Mouse (Mus musculus) kidney, postnatal 36 days (tissue): Measurements from ENCODE around the gene Slc9a3r2.

Source experiments
- DNase-seq, 2 experiments: peaks; one replicate each; pipeline ENCODE4 v3.0.0; 2021 to 2022; ENCODE audit warnings: mixed read lengths in 2 of 2

Gene Slc9a3r2

GRCm38 (mm10) chr17:24635694-24636093 is 14.4 kb downstream of the Slc9a3r2 start:
- DNase-seq = peak in 1 of 2 experiments; percentile 48

DNA sequence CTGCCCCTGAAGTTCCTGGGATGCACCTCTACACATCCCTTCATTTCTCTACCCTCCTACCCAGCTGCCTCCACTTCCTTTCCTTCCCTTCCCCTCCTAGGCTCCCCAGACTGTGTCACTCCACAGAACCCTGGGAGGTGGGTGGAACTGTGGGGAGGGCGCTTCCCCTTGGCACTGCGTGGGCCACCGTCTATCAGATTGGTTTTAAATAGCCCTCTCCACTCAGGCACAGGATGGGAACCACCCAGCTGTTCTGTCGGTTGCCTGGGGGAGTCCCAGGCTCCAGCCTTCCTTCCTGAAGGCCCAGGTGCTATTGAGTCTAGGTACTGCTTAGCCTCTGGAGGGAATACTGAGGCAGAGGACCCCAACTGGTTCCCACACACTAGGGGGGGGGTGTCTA is 15.1 kb downstream of the Slc9a3r2 start:
- peak; percentile 60 to 74 for DNase-seq

DNA sequence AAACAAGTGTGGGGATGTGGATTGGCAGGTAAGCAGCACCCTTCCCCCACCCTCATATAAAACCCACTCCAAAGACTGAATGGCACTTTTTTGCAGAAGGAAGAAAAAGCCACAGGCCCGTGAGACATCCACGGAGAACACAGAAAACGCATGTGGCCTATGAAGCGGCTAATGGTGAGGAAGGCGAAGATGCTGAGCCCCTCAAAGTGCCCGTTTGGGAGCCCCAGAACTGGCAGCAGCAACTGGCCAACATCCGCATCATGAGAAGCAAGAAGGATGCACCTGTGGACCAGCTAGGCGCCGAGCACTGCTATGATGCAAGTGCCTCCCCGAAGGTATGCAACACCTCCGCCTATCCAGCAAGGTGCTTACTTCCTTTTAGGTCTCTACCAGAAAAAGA is 16.3 kb downstream of the Slc9a3r2 start:
- no peak for DNase-seq

GRCm38 (mm10) chr17:24632813-24633449 is 17.2 kb downstream of the Slc9a3r2 start:
- peak; percentile 79 for DNase-seq

DNA sequence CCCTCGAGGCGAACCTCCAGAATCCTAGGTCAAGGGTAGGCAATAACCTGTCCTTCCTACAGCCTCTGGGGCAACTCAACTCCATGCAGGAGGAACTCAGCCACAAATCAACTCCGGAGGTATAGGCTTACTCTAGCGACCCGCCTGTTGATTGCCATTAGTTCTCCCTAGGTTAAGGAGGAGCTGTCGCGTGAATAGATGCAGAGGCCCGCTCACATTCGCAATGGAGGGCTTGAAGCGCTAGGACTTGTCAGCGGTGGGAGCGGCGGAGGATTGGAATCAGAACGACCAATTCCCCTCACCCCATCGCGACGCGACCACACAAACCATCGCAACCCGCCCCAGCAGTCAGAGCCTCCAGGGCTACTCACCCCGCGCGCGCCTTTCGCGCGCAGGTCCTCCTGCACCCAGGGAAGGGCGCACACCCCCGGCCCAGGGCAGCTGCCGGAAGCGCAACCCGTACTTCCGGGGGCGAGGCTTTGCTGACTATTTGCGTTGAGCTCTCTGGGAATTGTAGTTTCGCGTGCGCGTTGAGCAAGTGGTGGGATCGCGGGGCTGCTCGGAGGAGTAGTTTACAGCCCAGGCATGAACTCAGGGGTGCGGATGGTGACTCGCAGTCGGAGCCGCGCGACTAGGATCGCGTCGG is 17.8 kb downstream of the Slc9a3r2 start, which contains the start of the genes Tsc2 and Nthl1:
Gene Tsc2 (minus strand): TSS at position 464 of the 646 bp plus-strand sequence.
Gene Nthl1 (plus strand): TSS at position 514 of the 646 bp plus-strand sequence.
- peak; percentile 87 to 92 for DNase-seq

DNA sequence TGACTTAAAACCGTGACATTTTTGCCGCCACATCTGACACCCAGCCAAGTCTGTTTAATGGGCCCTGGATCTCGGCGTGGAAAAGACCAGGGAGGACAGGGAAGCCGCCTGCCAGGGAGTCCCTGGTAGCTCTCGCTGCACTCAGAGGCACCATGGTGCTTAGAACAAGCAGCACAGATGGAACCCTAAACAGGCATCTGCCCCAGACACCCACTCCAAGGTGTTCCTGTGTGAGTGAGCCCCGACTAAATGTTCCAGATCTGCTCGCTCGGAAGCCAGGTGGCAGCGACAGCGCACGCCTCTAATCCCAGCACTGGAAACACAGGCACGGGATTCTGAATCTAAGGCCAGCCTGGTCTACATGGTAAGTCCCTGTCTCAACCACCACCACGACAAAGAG is 20.1 kb downstream of the Slc9a3r2 start:
- no peak for DNase-seq

GRCm38 (mm10) chr17:24628646-24629045 is 21.5 kb downstream of the Slc9a3r2 start:
- peak; percentile 65 to 88 for DNase-seq

DNA sequence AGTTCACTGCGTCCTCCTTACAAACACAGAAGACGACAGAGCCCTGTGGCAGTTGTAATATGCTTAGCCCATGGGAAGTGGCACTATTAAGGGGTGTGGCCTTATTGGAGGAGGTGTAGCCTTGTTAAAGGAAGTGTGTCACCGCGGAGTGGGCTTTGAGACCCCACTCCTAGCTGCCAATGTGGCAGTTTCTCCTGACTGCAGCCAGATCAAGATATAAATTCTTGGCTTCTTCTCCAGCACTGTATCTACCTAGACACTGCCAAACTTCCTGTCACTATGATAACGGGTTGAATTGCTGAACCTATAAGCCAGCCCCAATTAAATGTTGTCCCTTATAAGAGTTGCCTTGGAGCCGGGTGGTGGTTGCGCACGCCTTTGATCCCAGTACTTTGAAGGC is 24.7 kb downstream of the Slc9a3r2 start:
- DNase-seq = no peak

DNA sequence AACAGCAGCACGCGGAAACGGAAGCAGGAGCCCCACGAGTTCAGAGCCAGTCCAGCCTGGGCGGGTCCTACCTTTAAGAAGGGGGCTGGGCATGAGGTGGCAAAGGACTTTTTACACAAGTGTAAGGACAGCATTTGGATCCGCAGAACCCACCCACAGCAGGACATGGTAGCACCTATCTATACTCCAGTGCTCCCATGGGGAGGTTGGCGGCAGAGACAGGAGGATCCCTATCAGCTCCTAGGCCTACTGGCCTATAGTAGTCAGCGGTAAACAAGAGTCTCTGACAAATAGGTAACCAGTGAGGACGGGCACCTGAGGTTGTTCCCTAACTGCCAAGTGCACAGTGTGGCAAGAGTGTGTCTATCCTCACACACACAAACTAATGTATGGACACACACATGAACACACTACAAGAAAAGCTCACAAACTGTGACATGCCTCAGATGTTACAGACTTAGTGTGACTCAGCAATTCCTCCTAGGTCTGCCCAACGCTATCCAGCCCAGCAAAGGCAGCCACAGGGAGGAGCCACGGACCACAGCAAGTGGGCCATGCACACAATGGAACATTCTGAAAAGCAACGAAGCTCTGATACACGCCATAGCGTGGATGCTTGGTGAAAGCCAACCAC is 32.4 kb downstream of the Slc9a3r2 start:
- no peak for DNase-seq

GRCm38 (mm10) chr17:24610711-24611110 is 39.4 kb downstream of the Slc9a3r2 start:
- DNase-seq = no peak

- DNase-seq = no peak
Observed at GRCm38 (mm10) chr17:24608874-24609273, 41.3 kb downstream of the Slc9a3r2 start.

DNA sequence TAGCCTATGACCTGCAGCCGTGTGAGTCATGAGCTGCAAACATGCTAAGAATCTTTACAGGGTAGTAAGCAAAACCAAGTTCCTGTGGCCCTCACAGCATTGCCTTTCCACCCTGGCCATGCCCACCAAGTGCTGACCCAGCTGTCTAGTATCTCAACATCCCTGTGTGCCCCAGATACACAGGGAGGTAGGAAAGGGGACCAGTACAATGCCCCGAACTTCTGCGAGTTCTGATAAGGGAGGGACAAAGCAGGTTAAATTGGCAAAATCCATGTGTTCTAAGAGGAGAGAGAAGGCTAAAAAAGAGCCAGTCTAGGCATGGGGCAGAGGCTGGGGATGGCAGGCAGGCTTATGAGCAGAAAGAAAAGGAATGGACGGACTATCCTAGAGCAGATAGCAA is 41.8 kb downstream of the Slc9a3r2 start:
- no peak for DNase-seq

DNA sequence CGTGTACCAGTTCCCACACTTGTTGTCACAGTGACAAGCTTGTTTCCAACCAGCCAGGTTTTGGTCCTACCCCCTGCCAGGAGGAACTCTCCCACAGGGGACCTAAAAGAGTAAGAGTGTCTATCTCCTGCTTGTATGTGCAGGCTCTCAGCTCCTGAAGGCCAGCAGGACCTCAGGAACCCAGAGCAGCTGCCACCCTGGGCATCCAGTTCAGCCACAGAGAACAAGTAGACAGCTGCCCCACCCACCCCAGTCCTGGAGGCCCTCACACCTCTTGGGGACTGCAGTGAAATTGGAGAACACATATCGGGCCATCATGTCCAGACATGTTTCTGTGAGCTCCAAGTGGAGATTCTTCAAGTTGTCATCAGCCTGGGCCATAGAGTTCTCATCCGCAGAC is 45.6 kb downstream of the Slc9a3r2 start:
- DNase-seq = no peak

DNA sequence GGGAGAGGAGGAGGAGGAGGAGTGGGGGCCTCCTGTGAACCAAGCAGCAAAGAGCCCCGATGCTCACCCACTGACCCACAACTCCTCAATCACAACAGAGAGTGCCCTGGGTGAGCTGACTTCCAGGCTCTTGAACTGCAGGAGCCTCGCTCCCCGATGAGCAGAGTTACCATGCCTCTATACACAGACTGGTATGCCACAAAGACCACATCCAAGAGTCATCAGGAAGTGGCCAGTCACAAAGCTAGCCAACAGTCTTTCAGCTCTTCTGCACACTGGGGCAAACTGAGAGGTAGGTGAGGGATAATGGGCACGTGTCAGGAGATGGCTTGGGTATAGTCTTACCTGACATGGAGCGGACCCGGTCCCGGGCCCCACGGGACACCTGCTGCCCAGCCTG is 46.2 kb downstream of the Slc9a3r2 start:
- DNase-seq = no peak

DNA sequence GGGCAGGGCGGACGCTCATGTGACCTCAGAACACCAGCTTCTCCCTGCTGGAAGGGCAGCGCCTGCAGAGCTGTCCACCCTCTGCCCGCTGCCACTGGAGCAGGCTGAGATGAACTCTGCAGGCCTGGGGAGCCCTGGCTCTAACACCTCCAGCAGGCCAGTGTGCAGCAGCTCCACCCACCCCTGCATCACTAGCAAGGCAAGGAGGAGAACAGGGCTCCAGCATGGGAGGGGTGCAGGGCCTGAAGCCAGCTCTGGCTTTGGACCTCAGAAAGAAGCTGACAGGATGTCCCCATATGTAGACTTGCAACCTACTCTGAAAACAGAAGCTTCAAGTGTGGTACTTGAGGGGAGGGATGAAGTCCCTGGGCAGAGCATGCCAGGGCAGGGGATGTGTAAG is 49.6 kb downstream of the Slc9a3r2 start:
- no peak for DNase-seq

GRCm38 (mm10) chr17:24597989-24598388 is 52.1 kb downstream of the Slc9a3r2 start:
- no peak for DNase-seq

DNA sequence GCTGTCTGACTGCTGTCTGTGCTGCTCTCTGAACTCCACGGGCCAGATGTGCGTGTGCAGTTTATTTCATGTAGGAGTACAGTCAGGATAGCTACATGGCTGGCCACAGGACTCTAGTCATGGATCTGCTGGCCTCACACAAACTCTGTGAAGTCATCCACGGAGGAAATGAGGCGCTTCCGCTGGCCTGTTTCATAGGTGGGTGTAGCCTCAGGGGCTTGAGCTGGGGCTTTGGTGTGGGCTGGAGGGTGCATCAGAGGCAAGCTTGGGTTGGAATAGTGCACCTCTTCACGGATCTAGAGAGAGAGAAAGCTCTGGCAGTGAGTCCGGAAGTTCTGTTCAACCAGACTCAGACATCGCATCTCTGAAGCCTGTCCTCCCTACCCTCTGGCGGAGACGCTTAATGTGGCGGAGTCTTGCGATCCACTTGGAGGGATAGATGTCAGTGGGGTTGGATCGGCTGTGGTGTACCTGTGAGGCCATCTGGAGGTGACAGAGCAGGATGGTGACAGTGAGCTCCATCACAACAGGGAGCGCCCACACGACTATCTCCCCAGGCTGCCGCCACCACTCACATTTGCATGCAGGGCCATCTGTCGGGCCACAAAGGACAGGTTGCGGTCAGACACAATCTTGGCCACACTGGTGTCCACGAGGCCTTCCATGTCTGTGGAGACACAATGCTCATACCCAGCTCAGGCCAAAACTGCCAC is 53.5 kb downstream of the Slc9a3r2 start:
- no peak for DNase-seq

GRCm38 (mm10) chr17:24596073-24596466 is 54.1 kb downstream of the Slc9a3r2 start:
- DNase-seq = no peak

DNA sequence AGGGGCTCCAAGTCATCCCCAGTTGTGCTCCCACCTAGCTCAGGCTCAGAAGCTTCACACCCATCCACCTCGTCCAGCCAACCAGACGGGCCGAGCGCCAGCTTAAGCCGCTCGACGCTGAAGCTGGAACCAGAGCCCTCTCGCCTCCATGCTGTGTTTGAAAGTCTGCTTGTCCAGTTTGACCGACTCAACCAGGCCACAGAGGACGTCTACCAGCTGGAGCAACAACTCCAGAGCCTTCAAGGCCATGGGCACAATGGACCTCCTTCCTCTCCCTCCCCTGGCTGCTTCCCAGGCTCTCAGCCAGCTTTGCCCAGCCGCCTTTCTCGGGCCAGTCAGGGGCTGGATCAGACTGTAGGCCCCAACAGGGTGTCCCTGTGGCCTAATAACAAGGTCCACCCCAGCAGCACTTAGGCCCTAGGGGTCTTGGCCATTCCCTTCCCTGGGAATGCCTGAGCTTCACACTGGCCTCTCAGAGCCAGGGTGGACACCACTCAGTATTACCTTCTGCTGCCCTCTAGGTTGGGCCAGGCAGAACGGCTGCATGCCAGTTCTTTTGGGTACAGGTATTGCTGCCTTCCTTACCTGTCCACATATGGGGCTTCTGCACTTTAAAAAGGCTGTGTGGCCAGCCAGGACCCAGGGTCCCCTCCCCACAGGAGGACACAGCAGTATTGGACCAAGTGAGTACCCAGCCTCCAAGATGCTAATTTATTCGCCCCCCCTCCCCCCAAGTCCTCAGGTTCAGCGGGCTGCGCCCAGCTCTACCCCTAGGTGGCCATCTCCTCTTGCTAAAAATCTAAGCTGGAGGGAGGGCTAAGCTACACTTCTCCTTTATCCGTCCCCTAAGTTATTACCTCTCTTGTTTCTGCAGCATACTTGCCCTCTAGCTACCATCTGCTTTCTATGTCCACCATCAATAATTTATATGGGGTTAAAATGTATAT is 54.7 kb downstream of the Slc9a3r2 start:
- peak in 1 of 2 experiments; percentile 18 for DNase-seq

DNA sequence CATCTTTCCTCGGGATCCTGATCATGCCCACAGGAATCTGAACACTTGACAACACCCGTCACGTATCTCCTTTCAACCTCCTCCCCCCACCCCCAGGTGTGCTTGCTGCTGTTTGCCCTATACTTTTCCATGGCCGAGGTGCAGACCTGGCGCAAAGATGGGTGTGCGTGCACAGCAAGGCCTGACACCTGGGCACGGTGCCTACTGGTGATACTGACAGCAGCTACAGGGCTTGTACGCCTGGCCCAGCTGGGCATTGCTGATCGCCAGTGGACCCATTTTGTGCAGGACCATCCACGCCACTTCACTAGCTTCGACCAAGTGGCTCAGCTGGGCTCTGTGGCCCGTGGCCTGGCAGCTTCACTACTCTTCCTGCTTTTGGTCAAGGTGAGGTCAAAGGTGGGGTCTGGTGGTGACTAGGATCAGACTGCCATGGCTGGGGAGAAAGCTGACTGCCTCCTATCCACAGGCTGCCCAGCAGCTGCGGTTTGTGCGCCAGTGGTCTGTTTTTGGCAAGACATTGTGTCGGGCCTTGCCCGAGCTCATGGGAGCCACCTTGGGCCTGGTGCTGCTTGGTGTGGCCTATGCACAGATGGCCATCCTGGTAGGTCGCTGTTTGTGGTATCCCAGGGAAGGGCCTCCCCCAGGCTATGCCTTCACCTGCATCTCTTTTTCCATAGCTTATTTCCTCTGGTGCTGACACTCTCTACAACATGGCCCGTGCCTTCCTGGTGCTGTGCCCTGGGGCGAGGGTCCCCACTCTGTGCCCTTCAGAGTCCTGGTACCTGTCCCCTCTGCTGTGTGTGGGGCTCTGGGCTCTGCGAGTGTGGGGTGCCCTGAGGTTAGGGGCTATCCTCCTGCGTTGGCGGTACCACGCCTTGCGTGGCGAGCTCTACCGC is 55.9 kb downstream of the Slc9a3r2 start:
- no peak for DNase-seq

DNA sequence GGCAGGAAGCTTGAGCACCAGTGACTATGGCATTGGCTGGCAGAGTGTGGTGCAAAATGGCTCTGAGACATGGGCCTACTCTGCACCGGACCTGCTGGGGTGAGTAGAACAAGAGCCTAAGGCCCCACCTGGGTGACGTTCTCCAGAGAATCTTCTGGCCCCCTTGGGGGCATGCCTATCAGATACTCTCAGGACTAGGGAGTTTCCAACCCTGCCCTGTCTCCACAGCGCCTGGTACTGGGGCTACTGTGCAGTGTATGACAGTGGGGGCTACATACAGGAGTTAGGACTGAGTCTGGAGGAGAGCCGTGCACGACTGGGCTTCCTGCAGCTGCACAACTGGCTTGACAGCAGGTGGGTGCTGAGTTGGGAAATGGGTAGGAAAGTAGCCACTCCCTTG is 56.9 kb downstream of the Slc9a3r2 start:
- DNase-seq = no peak
